Mouse (Mus musculus): Measurements from ENCODE around the gene Zfp821. TPM values are rescaled to one million over a fixed set of nuclear protein-coding genes. Genes with fewer than 3 reads are reported as not detected.

Zfp821 gene
- polyA plus RNA-seq, 1 experiment from 2014 or later = 47.1 TPM

DNA sequence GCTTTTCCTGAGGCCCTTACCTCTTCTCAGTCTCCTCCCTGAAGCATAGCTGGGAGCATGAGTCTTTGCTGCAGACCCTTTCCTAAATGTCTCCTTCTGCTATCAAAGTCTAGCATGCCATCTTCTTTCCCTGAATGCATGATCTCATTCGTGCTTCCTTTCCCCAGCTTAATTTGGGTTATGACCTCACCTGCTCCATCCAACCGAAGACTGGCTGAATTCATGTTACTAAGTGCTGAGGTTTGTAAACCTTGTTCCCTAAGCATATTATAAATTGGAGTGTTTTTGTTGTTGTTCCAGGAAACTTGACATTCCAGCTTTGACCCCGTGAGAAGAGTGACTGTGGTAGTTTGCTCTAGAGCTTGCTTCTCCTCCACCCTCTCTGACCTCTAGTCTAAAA, 28.7 kb downstream of the Zfp821 start:
- Histone ChIP-seq H3K4me3 (ENCODE audit: low read depth, low read length) (no peak overlapping the region), H3K9me3 (replicated peaks; ENCODE audit: control insufficient read depth, low read length) (no peaks in the 10 kb centered on the region), H3K27ac (replicated peaks; ENCODE audit: low read depth, low read length) (no peak overlapping the region), H3K36me3 (replicated peaks; ENCODE audit: control insufficient read depth, insufficient read depth, low read depth, low read length) (peaks cover 6% of the 10 kb centered on the region), H3K9ac (replicated peaks; ENCODE audit: low read length) (no peak overlapping the region), H3K4me2 (ENCODE audit: low read depth, low read length) (no peak overlapping the region), H3K27me3 (ENCODE audit: control insufficient read depth, insufficient read depth, low read length) (no peaks in the 10 kb centered on the region), H3K4me1 (ENCODE audit: control insufficient read depth, insufficient read depth, low read length) (no peaks in the 10 kb centered on the region)
- DNase-seq (ENCODE audit: low spot score) (no peak), ATAC-seq (replicated peaks; ENCODE audit: insufficient number of reproducible peaks, low FRiP score, low TSS enrichment, low read depth) (no peak)
- 91% methylated on average over 3 of the region's 3 CpGs for WGBS

DNA sequence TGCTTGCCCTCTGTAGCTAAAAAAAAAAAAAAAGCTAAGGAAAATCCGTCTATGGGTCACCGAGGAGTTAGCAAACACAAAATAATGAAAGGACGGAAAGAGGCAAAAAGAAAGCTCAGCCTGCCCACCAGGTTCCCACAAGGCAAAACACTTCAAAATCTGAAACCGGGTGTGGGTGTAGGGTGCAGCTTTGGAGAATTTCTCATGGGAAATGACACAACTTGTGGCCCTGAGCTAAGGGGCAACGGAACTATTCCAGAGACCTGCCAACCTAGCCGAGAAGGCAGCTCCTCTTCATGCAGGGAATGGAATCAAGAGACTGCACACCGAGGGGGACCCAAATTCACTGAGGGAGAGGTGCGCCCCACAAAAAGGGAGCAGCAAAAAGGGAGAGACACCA, 31.5 kb downstream of the Zfp821 start:
- 9% methylated on average over 8 of the region's 8 CpGs for whole genome bisulfite sequencing
- no peak overlapping the region for H3K27ac ChIP-seq (replicated peaks; ENCODE audit: low read depth, low read length)
- ATAC-seq (replicated peaks; ENCODE audit: insufficient number of reproducible peaks, low FRiP score, low TSS enrichment, low read depth) = peak; percentile 21; the same call in 1 of the 2 replicates
- peak overlapping the region; percentile 91 for H3K4me3 ChIP-seq (ENCODE audit: low read depth, low read length)
- H3K36me3 ChIP-seq (replicated peaks; ENCODE audit: control insufficient read depth, insufficient read depth, low read depth, low read length) = peaks cover 6% of the 10 kb centered on the region
- no peak for DNase-seq (ENCODE audit: low spot score)
- H3K27me3 ChIP-seq (ENCODE audit: control insufficient read depth, insufficient read depth, low read length) = no peaks in the 10 kb centered on the region
- H3K9me3 ChIP-seq (replicated peaks; ENCODE audit: control insufficient read depth, low read length) = no peaks in the 10 kb centered on the region
- H3K4me2 ChIP-seq (ENCODE audit: low read depth, low read length) = peak overlapping the region; percentile 86
- H3K4me1 ChIP-seq (ENCODE audit: control insufficient read depth, insufficient read depth, low read length) = no peaks in the 10 kb centered on the region
- peak overlapping the region; percentile 94 for H3K9ac ChIP-seq (replicated peaks; ENCODE audit: low read length)

DNA sequence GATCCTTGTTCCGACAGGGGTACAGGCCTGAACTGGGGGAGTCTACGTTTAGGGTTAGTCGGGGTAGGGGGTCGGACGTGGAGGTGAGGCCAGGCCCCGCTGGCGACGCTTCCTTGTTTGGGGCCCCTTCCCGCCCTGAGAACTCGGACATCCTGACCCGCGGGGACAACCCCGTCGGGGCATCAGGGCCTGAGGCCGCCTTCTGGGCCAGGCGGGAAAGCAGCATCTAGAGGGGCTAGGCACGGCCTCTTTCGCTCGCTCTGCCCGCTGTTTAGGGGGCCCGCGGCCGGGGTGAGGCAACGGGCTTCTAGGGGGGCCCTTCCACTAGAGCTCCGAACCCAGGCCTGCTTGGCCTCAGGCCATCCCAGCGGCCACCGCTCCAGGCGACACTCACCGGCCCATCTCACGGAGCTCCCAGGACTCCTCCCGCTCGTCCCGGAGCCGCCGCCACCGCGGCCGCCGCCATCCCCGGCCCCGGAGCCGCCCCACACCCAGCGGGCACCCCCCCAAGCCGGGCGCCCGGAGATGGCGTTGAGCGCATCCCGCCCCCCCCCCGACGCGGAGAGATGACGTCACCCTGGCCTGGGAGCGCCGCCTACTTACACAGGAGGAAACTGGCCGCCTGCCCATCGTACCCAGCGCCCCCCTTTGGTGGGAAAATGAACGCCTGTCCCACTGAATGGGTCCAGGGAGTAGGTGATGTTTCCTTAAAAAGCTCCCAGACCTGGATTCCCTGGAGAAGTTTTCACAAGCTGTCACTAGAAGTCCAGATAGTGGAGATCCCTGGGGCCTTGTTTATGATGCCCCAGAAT, 32.1 kb downstream of the Zfp821 start, which contains the start of gene Atxn1l:
Gene Atxn1l (minus strand): TSS at position 503 of the 812 bp plus-strand sequence.
- Histone ChIP-seq H3K9ac (replicated peaks; ENCODE audit: low read length) (peak within 1 kb of the TSS; percentile 94), H3K9me3 (replicated peaks; ENCODE audit: control insufficient read depth, low read length) (no peaks in the 10 kb centered on the region), H3K4me3 (ENCODE audit: low read depth, low read length) (peak within 1 kb of the TSS; percentile 91), H3K4me2 (ENCODE audit: low read depth, low read length) (peak within 1 kb of the TSS; percentile 86), H3K27me3 (ENCODE audit: control insufficient read depth, insufficient read depth, low read length) (no peaks in the 10 kb centered on the region), H3K27ac (replicated peaks; ENCODE audit: low read depth, low read length) (0 out of 2 replicates have a peak within 1 kb of the TSS, but pooled peaks have one; percentile 9), H3K36me3 (replicated peaks; ENCODE audit: control insufficient read depth, insufficient read depth, low read depth, low read length) (peaks cover 6% of the 10 kb centered on the region), H3K4me1 (ENCODE audit: control insufficient read depth, insufficient read depth, low read length) (no peaks in the 10 kb centered on the region)
- under 1% methylated on average over 53 of the region's 59 CpGs for WGBS
- ATAC-seq (replicated peaks; ENCODE audit: insufficient number of reproducible peaks, low FRiP score, low TSS enrichment, low read depth) (peak; percentile 89), DNase-seq (ENCODE audit: low spot score) (peak; percentile 91)

DNA sequence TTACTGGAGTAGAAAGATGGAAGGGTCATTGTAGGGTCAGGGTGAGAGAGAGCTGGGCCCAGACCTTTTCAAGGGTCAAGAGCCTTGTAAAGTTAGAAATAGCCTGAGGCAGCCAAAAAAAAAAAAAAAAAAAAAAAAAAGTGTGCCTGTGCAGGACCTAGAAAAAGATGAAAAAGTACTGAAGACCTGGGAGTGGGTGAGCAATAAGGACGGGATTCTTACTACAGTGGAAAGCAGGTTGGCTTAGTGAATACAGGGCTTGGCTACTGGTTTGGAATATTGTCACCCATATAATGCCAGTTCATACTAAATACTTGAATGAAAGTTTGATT, 32.7 kb downstream of the Zfp821 start:
- Histone ChIP-seq H3K9me3 (replicated peaks; ENCODE audit: control insufficient read depth, low read length) (no peaks in the 10 kb centered on the region), H3K27me3 (ENCODE audit: control insufficient read depth, insufficient read depth, low read length) (no peaks in the 10 kb centered on the region), H3K4me1 (ENCODE audit: control insufficient read depth, insufficient read depth, low read length) (no peaks in the 10 kb centered on the region), H3K36me3 (replicated peaks; ENCODE audit: control insufficient read depth, insufficient read depth, low read depth, low read length) (peaks cover 4% of the 10 kb centered on the region), H3K9ac (replicated peaks; ENCODE audit: low read length) (no peak overlapping the region), H3K4me3 (ENCODE audit: low read depth, low read length) (no peak overlapping the region; the same call in 1 of the 2 replicates), H3K4me2 (ENCODE audit: low read depth, low read length) (peak overlapping the region; percentile 24), H3K27ac (replicated peaks; ENCODE audit: low read depth, low read length) (no peak overlapping the region)
- ATAC-seq (replicated peaks; ENCODE audit: insufficient number of reproducible peaks, low FRiP score, low TSS enrichment, low read depth) (no peak; the same call in 1 of the 2 replicates), DNase-seq (ENCODE audit: low spot score) (no peak)
- 80% methylated on average over 1 of the region's 1 CpGs for WGBS

DNA sequence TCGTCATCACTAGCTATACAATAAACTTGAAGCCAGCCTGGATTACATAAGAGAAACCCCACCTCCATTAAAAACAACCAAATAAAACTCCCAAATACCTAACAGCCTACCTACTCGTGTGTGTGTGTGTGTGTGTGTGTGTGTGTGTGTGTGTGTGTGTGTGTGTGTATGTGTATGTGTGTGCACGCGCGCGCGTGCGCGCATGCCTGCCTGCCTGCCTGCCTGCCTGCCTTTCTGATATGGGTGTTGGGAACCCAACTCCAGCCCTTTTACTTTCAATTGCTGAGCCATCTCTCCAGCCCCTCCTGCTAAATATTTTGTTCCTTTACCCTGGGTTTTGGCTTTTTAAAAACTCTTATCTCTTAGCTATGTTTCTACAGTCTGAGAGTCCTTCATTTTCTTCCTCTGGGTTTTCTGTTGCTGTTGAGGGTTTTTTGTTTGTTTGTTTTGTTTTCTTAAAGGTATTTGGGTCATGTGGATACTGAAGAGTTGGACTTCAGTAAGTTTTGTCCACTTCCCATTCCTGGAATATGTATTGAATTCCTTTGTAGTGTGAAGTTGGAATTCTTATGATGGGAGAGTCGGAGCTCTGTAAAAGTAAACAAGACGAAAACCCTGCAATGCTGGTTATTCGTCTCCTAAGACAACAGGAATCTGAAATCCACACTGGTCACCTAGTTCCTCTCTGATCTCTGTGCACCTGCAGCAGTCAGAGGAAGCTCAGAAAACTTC, 42.3 kb downstream of the Zfp821 start:
- WGBS = 86% methylated on average over 12 of the region's 12 CpGs
- ATAC-seq (replicated peaks; ENCODE audit: insufficient number of reproducible peaks, low FRiP score, low TSS enrichment, low read depth) (no peak), DNase-seq (ENCODE audit: low spot score) (no peak)
- H3K36me3 ChIP-seq (replicated peaks; ENCODE audit: control insufficient read depth, insufficient read depth, low read depth, low read length) = no peaks in the 10 kb centered on the region
- H3K4me1 ChIP-seq (ENCODE audit: control insufficient read depth, insufficient read depth, low read length) = no peaks in the 10 kb centered on the region
- no peak overlapping the region for H3K9ac ChIP-seq (replicated peaks; ENCODE audit: low read length)
- no peak overlapping the region for H3K4me3 ChIP-seq (ENCODE audit: low read depth, low read length)
- no peaks in the 10 kb centered on the region for H3K27me3 ChIP-seq (ENCODE audit: control insufficient read depth, insufficient read depth, low read length)
- no peaks in the 10 kb centered on the region for H3K9me3 ChIP-seq (replicated peaks; ENCODE audit: control insufficient read depth, low read length)
- no peak overlapping the region for H3K27ac ChIP-seq (replicated peaks; ENCODE audit: low read depth, low read length)
- H3K4me2 ChIP-seq (ENCODE audit: low read depth, low read length) = no peak overlapping the region

DNA sequence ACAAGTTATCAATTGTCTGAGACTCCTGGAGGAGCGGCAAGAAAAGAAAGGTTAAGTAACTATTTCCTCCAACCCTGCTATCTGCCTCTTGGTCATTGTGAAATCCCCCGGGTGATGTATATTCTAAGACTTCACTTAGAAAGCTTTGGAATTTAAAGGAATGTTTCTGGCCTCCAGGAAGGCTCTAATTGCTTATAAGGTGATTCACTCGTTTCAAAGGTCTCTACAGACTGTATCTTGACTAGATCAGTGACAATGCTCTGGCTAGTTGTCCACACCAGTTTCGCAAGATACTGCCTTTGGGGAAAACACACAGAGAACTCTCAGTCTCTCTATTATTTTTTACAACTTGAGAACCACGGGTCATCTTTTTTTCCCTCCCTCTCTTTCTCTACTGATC, 44.9 kb downstream of the Zfp821 start:
- H3K4me3 ChIP-seq (ENCODE audit: low read depth, low read length) = no peak overlapping the region
- H3K4me2 ChIP-seq (ENCODE audit: low read depth, low read length) = no peak overlapping the region
- H3K36me3 ChIP-seq (replicated peaks; ENCODE audit: control insufficient read depth, insufficient read depth, low read depth, low read length) = no peaks in the 10 kb centered on the region
- 60% methylated on average over 5 of the region's 5 CpGs for WGBS
- no peak overlapping the region for H3K9ac ChIP-seq (replicated peaks; ENCODE audit: low read length)
- H3K9me3 ChIP-seq (replicated peaks; ENCODE audit: control insufficient read depth, low read length) = no peaks in the 10 kb centered on the region
- H3K4me1 ChIP-seq (ENCODE audit: control insufficient read depth, insufficient read depth, low read length) = no peaks in the 10 kb centered on the region
- no peak for DNase-seq (ENCODE audit: low spot score)
- no peak for ATAC-seq (replicated peaks; ENCODE audit: insufficient number of reproducible peaks, low FRiP score, low TSS enrichment, low read depth)
- H3K27ac ChIP-seq (replicated peaks; ENCODE audit: low read depth, low read length) = no peak overlapping the region
- no peaks in the 10 kb centered on the region for H3K27me3 ChIP-seq (ENCODE audit: control insufficient read depth, insufficient read depth, low read length)

DNA sequence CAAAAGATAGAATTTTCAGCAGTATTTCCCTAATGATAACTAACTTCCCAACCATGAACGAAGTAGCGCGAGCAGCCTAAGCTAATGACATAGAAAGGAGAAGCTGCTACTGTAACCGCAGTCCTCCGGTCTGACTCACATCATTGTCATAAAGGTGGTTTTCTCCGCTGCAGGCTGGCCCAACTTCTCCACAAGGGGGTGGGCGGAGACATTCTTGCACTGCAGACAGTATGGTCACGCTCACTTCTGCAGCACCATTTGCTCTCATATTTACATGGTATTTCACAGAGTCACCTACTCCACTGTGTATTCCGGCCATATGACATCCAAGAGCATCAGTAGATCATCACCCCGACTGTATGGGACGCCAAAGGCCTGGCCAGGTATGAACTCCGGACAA, 45.4 kb downstream of the Zfp821 start:
- 81% methylated on average over 12 of the region's 12 CpGs for WGBS
- H3K36me3 ChIP-seq (replicated peaks; ENCODE audit: control insufficient read depth, insufficient read depth, low read depth, low read length) = no peaks in the 10 kb centered on the region
- no peaks in the 10 kb centered on the region for H3K9me3 ChIP-seq (replicated peaks; ENCODE audit: control insufficient read depth, low read length)
- DNase-seq (ENCODE audit: low spot score) = no peak
- no peak overlapping the region for H3K9ac ChIP-seq (replicated peaks; ENCODE audit: low read length)
- no peak for ATAC-seq (replicated peaks; ENCODE audit: insufficient number of reproducible peaks, low FRiP score, low TSS enrichment, low read depth)
- no peaks in the 10 kb centered on the region for H3K4me1 ChIP-seq (ENCODE audit: control insufficient read depth, insufficient read depth, low read length)
- H3K4me3 ChIP-seq (ENCODE audit: low read depth, low read length) = no peak overlapping the region
- no peaks in the 10 kb centered on the region for H3K27me3 ChIP-seq (ENCODE audit: control insufficient read depth, insufficient read depth, low read length)
- no peak overlapping the region for H3K27ac ChIP-seq (replicated peaks; ENCODE audit: low read depth, low read length)
- no peak overlapping the region for H3K4me2 ChIP-seq (ENCODE audit: low read depth, low read length)

Measured in embryonic facial prominence, embryonic 11.5 days (tissue).